Mouse (Mus musculus) urinary bladder, postnatal 14 days (tissue): ENCODE data around the gene Dchs1.

ENCODE experiments used
- DNase-seq: peaks from one replicate; pipeline ENCODE4 v3.0.0; 2021; ENCODE audit warnings: low spot score

The Dchs1 gene

DNA sequence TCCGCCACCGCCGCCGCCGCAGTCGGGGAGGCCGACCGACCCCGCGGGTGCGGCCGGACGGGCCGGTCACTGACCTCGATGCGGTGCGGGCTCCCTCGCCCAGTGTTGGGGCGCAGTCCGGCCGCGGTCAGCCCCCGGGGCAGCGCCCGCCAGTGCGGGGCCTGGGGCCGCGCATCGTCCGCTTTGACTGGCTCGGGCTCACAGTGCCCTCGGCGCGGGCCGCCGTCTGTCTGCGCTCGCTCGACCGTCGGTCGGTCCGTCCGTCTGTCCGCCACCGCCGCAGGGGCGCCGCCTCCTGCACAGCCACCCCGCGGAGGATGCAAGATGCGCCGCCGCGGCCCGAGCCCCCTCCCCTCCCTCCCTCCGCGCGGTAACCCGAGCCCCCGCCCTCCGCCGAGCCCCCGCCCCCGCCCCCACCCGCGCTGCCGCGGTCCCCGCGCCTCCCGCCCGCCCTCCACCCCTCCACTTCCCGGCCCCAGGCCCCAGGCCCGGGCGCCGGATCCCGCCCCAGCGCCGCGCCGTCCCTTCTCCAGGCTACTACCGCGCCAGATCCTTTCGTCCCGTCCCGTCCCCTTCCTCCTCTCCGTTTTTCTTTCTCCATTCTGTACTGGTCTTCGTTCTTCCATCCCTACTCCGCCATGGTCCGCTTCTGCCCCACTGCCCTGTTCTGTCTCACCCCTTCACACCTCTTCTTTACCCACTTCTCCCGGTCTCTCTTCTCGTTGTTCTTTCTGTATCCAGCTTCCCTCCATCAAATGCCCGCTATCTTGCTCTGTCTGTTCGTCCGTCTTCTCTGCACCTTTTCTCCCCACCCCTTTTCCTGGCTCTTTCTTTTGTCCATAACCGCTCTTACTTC, at the start of gene Dchs1:
Gene Dchs1, minus strand, starts transcription at position 370 of the 856 bp plus-strand sequence.
- no peak for DNase-seq

- no peak for DNase-seq
Observed at GRCm38 (mm10) chr7:105824281-105824680, 36.8 kb upstream of the Dchs1 start.

DNA sequence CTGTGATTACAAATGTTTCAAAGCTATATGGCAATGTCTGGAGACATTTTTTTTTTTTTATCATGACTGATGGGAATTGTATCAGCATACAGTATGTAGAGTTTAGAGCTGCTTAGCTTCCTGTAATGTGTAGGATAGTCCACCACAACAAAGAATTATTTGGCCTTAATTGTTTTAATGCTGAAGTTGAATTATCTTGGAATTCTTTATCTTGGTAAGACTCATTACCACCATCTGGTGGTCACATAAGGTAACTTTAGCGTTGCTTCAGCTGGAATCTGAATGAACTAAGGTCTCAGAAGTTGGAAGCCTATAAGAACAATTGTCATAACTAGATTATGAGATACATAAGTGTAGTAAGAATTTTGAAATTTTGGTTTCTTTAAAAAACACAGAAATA, 31.0 kb upstream of the Dchs1 start:
- no peak for DNase-seq

DNA sequence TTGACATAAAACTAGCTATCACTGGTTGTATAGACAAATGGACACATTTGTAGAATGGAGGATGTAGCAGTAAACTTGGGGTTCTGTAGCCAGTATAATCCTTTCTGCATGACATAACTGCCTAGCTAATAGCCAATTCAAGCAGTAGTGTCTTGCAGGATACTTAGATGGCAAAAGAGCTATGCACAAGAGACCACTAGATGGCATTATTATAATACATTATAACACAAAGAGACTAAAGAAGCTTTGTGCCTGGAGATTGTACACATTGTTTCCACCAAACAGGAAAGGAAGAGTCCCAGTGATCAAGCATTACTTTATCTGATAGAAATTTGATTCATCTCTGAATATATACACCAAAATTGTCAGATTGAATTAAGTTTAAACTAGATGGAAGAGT, 29.3 kb upstream of the Dchs1 start:
- DNase-seq = no peak

- DNase-seq = no peak
Observed at GRCm38 (mm10) chr7:105813326-105813725, 25.9 kb upstream of the Dchs1 start.

- no peak for DNase-seq
Observed at GRCm38 (mm10) chr7:105812566-105812965, 25.1 kb upstream of the Dchs1 start.

DNA sequence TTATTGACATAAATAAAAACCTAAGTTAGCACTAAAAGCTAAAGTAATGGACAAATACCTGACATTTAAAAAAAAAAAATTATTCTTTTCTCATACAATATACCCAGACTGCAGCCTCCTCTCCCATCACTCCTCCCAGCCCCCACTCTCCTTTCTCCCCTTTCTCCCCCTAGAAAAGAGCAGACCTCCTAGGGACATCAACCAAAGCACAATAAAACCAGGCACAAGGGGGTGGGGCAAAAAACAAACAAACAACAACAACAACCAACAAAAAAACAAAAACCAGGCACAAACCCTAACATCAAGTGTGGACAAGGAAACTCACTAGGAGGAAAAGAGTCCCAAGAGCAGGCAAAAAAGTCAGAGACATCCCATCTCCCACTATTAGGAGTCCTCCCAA, 24.1 kb upstream of the Dchs1 start:
- DNase-seq = no peak

- peak; percentile 99 for DNase-seq
Observed at GRCm38 (mm10) chr7:105810877-105811489, 23.5 kb upstream of the Dchs1 start, which contains the start of gene Mrpl17. Gene Mrpl17, minus strand, starts transcription at chr7:105811099.

GRCm38 (mm10) chr7:105810280-105810876, 22.9 kb upstream of the Dchs1 start:
- DNase-seq = no peak

- no peak for DNase-seq
Observed at GRCm38 (mm10) chr7:105809836-105810235, 22.4 kb upstream of the Dchs1 start.

DNA sequence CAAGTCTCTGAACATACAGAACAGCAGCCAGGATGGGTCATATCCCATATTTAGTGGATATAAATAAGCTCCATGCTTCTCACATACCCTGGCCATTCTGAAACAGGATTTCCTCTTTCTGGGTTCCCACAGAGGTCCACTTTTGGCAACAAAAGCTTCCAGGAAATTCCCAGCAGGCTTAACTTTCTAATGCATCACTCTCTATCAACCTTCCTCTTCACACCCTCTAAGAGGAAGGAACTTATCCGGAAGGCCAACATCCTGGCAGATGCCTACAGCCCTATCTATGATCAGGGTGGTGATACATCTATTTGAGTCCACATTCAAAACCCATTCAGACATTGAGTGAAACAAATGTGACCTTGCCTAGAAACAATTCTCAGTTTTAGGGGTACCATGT, 20.9 kb upstream of the Dchs1 start:
- DNase-seq = no peak

DNA sequence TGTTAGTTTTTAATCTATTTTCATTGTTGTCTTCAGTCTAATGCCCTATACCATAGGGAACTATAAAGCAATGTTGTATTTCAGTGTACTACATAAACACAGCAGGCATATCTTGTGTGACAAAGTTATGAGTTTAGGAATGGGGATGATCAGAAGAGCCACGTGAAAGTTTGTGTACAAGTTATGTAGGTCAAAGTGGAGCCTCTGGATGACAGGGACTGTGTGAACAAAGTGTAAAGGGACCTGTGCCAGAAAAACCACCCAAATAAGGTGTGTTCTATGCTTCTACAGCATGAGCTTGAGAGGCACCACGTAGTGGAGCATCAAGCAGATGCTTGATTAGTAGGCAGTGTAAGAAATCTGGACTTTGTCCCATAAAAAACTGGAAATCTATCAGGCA, 19.3 kb upstream of the Dchs1 start:
- no peak for DNase-seq

DNA sequence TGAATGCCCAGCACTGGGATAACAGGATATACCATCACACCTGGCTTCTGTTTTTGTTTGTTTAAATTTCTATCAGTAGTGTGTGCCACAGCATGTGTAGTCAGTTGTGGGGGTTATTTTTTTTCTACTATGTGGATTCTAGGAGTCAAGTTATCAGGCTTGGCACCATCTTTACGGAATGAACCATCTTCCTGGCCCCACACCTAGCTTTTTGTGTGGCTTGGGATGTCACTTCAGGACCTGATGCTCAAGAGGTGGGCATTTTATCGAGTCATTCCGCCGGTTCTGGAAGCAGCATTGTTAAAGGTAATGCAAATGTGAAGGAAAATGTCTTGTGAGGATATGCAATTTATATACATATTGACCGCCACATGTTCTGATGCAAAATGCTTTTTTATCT, 18.7 kb upstream of the Dchs1 start:
- DNase-seq = no peak

DNA sequence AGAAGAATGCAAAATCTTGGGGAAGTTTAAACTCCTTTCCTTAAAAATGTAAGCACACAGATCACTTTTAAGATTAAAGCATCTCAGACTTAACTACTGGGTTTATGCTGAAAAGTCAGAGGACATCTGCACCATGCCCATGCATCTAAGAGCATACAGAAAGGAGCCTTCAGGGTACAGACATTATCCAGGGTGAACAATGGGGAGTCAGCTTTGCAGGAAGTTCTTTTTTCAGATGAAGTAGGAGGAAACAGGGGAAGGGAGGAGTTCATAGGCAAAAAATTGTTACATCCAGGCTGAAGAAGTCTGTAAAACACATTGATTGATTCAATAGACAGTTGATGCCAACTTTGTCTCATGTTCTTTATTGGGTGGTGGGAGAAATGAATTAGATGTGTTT, 16.0 kb upstream of the Dchs1 start:
- DNase-seq = no peak

GRCm38 (mm10) chr7:105802771-105803170, 15.3 kb upstream of the Dchs1 start:
- DNase-seq = no peak

DNA sequence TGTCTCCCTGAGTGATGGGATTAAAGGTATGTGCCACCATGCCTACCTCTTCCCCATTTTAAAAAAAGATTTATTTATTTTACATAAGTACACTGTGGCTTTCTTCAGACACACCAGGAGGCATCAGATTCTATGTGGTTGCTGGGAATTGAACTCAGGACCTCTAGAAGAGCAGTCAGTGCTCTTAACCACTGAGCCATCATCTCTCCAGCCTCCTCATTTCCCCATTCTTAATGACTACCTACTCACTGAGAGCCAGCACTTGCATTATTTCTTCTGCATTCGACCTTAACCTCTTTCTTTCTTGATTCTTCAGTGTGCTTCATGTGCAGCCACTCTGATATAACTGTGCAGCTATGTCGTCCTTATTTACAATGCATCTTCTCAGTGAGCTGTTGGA, 14.9 kb upstream of the Dchs1 start:
- DNase-seq = no peak

DNA sequence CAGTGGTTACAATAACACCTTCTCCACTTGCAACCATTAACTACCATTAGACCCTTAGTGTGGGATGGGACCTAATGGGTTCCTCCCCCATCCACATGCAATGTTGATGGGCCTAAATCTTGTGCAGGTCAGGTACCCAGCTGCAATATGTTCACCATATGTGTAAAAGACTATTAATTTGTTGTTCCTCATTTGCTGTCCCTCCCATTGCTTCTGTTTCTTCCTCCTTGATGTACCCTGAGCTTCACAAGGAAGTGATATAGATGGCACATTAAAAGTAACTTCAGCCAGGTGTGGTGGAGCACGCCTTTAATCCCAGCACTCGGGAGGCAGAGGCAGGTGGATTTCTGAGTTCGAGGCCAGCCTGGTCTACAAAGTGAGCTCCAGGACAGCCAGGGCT, 9.5 kb upstream of the Dchs1 start:
- DNase-seq = no peak

DNA sequence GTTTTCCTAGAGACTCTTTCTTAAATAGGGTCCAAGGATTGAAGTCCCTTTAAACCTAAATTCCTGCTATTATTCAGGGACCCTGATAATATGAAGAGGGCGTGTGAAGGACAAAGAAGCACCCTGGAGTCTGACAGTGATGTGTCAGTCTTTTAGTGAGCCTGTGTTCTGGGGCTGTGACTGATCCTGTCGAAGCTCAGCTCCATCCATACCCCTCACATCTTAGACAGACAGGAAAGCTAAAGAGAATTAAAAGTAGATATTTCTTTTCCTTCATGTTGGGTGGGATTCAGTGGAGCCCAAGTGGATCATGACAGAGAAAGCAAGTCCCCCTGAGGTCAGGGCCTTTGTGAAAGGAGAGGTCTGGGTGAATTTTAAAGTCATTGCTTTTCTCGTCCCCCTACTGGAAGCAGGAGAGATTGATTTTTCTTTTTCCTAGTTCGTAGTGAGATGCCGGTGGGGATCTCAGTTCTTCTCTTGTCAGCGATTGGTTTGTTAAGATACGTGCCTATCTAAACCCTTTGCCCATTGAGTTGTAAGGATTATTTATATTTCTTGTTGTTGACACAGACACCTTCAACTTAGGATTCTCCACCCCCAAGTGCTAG, 8.4 kb upstream of the Dchs1 start:
- DNase-seq = no peak

DNA sequence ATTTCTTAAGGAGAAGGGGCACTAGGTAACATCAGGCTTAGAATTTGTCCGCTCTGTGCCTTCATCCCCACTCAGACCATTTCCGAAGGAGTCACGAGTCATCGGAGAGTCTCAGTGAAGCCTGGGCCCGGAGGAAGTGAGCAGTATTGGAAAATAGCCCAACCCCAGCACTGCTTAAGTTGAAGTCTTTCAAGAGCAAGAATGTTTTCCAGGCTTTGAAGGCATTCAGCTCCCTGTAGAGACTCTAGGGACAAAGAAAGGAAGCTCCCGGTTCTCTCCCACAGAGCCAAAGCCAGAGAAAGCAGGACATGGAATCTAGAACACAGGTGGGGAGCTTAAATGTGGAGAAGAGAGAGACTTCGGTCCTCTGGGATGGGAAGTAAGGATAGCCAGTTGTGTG, 6.2 kb upstream of the Dchs1 start:
- DNase-seq = no peak

GRCm38 (mm10) chr7:105791147-105791546, 3.7 kb upstream of the Dchs1 start:
- DNase-seq = no peak

DNA sequence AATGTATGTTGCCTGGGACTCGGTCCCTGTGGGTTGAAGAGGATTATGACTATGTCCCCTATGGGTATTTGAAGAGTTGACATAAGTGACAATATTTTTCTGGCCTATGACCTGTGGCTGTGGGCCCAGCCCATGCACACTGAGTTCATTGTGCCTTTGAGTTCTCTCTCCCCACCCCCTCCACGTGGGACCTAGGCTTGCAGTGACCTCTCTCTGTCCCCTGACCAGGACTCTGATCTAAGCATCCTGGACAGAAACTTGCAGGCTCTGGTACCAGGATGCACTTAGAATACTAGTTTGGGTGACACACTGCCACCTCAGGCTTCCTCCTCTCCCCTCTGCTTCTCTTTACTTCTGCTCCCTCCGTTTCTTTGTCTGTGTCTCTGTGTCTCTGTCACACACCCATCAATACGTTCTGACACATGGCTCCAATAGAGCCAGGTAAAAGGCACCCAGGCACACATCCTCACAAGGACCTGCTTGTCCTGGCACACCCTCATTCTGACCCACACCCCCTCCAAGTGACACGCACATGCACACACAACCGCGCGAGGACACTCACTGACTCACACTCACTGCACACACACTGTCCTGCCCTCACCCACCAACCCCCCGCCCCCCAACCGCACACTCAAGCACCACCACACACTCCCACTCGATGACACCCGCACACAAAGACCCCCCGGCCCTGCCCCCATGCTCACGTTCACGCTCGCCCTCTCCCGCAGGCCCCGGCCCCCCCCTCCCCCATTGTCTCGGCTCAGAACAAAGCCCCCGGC, 759 bp downstream of the Dchs1 start:
- no peak for DNase-seq

DNA sequence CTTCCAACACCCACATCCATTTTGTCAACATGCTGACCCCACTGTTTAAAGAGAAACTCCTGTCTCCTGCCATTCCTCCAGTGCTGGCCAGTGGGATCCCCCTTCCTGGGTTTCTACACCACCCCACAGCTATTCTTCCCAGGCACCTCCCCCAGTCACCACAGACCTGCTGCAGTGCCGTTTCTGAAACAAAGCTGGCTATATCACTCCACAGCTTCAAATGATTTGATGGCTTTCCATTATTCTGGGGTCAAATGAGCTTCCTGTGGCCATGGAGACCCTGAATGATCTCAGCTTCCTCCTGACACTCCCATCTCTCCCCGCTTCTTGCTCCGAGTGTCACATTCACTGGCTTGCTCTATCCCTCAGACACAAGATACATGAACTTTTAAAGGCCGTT, 2.9 kb downstream of the Dchs1 start:
- no peak for DNase-seq
